Mouse (Mus musculus) bone marrow, adult 2 months (tissue): ENCODE results near the gene Shisal2a.

Experiments used
- CTCF ChIP-seq: fragments of 200-500 bp; IDR thresholded peaks from 2 replicates; pipeline ENCODE4 v1.5.1; 2011; ENCODE audit warnings: low read length, control low read depth; ENCODE audit not compliant: control insufficient read depth, insufficient read depth
- POLR2A ChIP-seq: fragments of 200-500 bp; IDR thresholded peaks from 2 replicates; pipeline ENCODE4 v1.6.1; 2011; ENCODE audit warnings: low read depth, mild to moderate bottlenecking, control low read depth, low read length, borderline replicate concordance; ENCODE audit not compliant: control insufficient read depth

DNA sequence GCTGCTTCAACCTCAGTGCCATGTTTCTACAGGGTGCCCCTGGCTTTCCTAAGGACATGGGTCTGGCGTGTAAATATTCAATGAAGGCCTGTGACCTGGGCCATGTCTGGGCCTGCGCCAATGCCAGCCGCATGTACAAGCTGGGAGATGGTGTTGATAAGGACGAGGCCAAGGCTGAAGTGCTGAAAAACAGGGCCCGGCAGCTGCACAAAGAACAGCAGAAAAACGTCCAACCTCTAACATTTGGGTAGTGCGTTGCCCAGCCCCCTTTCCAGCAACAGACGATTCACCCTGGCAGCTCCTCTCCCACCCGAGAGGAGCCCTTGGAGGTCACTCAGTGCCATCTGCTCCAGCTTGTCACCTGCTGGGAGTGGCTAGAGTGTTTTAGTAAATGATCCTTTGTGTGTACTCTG, 44.8 kb downstream of the Shisal2a start:
- TF ChIP-seq CTCF: no peak
- TF ChIP-seq POLR2A: no peak
